Mouse (Mus musculus) myocyte (in vitro differentiated cells): ENCODE data around the gene Olfr1042.

Experiments
- CEBPB ChIP-seq: IDR thresholded peaks from 2 replicates; pipeline ENCODE4 v1.6.1; 2011; ENCODE audit warnings: mild to moderate bottlenecking, moderate library complexity; ENCODE audit not compliant: poor library complexity, insufficient read depth, severe bottlenecking
- MAX ChIP-seq: IDR thresholded peaks from one replicate; pipeline ENCODE4 v1.6.1; 2011; ENCODE audit warnings: low read depth, mild to moderate bottlenecking, control low read depth
- MYOD1 ChIP-seq, 3 experiments: IDR thresholded peaks; one replicate each; pipeline ENCODE4 v1.6.1; 2011; ENCODE audit warnings: control low read depth in 2 of 3, low read depth in 2 of 3, mild to moderate bottlenecking in 2 of 3, moderate library complexity in 1 of 3; ENCODE audit not compliant: insufficient read length in 2 of 3, control insufficient read depth in 1 of 3
- MYOG ChIP-seq, 3 experiments: IDR thresholded peaks; one replicate each; pipeline ENCODE4 v1.6.1; 2011; ENCODE audit warnings: control low read depth in 2 of 3, low read depth in 2 of 3, mild to moderate bottlenecking in 2 of 3; ENCODE audit not compliant: insufficient read length in 2 of 3, control insufficient read depth in 1 of 3, insufficient read depth in 1 of 3
- POLR2A ChIP-seq: IDR thresholded peaks from one replicate; pipeline ENCODE4 v1.6.1; 2011; ENCODE audit warnings: low read depth, mild to moderate bottlenecking, control low read depth, moderate library complexity; ENCODE audit not compliant: insufficient read length
- POLR2AphosphoS2 ChIP-seq: IDR thresholded peaks from one replicate; pipeline ENCODE4 v1.6.1; 2011; ENCODE audit warnings: low read depth, control low read depth; ENCODE audit not compliant: insufficient read length
- REST ChIP-seq: IDR thresholded peaks from one replicate; pipeline ENCODE4 v1.6.1; 2011; ENCODE audit warnings: mild to moderate bottlenecking, control low read depth, moderate library complexity; ENCODE audit not compliant: insufficient read depth, insufficient read length
- SRF ChIP-seq: IDR thresholded peaks from one replicate; pipeline ENCODE4 v1.6.1; 2011; ENCODE audit warnings: low read depth; ENCODE audit not compliant: control insufficient read depth, insufficient read length
- TCF12 ChIP-seq: IDR thresholded peaks from one replicate; pipeline ENCODE4 v1.6.1; 2011; ENCODE audit warnings: mild to moderate bottlenecking, control low read depth; ENCODE audit not compliant: poor library complexity, insufficient read depth, severe bottlenecking
- USF1 ChIP-seq: IDR thresholded peaks from one replicate; pipeline ENCODE4 v1.6.1; 2011; ENCODE audit warnings: low read depth, mild to moderate bottlenecking, control low read depth, moderate library complexity

- no peak for TF ChIP-seq POLR2A
- TF ChIP-seq TCF12 = no peak
- TF ChIP-seq SRF = no peak
- no peak for TF ChIP-seq POLR2AphosphoS2
- no peak for TF ChIP-seq USF1
- no peak for TF ChIP-seq REST
- no peak for TF ChIP-seq MAX
- no peak for TF ChIP-seq MYOG (IDR thresholded peaks at IDR 0.05; ENCODE audit: control insufficient read depth in 1 of 3, insufficient read depth in 1 of 3, insufficient read length in 2 of 3, low read depth in 2 of 3)
- no peak for TF ChIP-seq CEBPB
- TF ChIP-seq MYOD1 (IDR thresholded peaks at IDR 0.05; ENCODE audit: control insufficient read depth in 1 of 3, insufficient read length in 2 of 3, low read depth in 2 of 3) = no peak
Observed at GRCm38 (mm10) chr2:86202909-86203308, 41.3 kb upstream of the Olfr1042 start, which contains the start of gene Olfr1045.
